Mouse (Mus musculus) G1E (cell line): ENCODE measurements at regions not wholly inside any gene's neighbourhood (a gene's known extent, or its start where the extent isn't known, plus 50 kb on each side); places are given as distances from the start of the nearest gene placed in this dataset.
"Not testable (repeated sequence)": the region's sequence is repeated elsewhere in the genome, so short reads cannot be mapped to it uniquely, and the experiment has no call there.

Experiments
- ATAC-seq: 2 replicates; pipeline ENCODE4 v1.8.0; 2016; ENCODE audit warnings: mild to moderate bottlenecking; ENCODE audit not compliant: insufficient number of reproducible peaks, poor library complexity, low FRiP score, severe bottlenecking; ENCODE audit errors: extremely low read depth
- DNase-seq: peaks from one replicate; pipeline ENCODE4 v3.0.0; 2012; ENCODE audit warnings: low spot score
- H3K27me3 ChIP-seq: 2 replicates; pipeline ENCODE4 v1.6.1; 2012; ENCODE audit warnings: mild to moderate bottlenecking, low read length, inconsistent platforms; ENCODE audit not compliant: insufficient read depth
- H3K36me3 ChIP-seq: replicated peaks from 2 replicates; pipeline ENCODE3; 2012; ENCODE audit warnings: mild to moderate bottlenecking, inconsistent platforms
- H3K4me1 ChIP-seq: 2 replicates; pipeline ENCODE4 v1.6.1; 2012; ENCODE audit warnings: low read depth, low read length, inconsistent platforms, mixed read lengths; ENCODE audit not compliant: insufficient read depth
- H3K4me3 ChIP-seq: 2 replicates; pipeline ENCODE4 v1.5.1; 2012; ENCODE audit warnings: low read depth, mild to moderate bottlenecking, inconsistent platforms, low read length, moderate library complexity, mixed read lengths
- H3K9me3 ChIP-seq: replicated peaks from 2 replicates; pipeline ENCODE4 v1.6.1; 2012; ENCODE audit warnings: inconsistent platforms
- CTCF ChIP-seq: IDR thresholded peaks from 2 replicates; pipeline ENCODE4 v1.5.1; 2012; ENCODE audit warnings: low read depth, low read length, inconsistent platforms, mixed read lengths
- GATA1 ChIP-seq: IDR thresholded peaks from 2 replicates; pipeline ENCODE4 v1.6.1; 2012; ENCODE audit warnings: borderline replicate concordance, low read length, inconsistent platforms, mixed read lengths
- GATA2 ChIP-seq: IDR thresholded peaks from 2 replicates; pipeline ENCODE4 v1.6.1; 2012; ENCODE audit warnings: low read depth, low read length, inconsistent platforms, borderline replicate concordance
- POLR2AphosphoS5 ChIP-seq: IDR thresholded peaks from 2 replicates; pipeline ENCODE4 v1.6.1; 2012; ENCODE audit warnings: low read depth, low read length, inconsistent platforms; ENCODE audit not compliant: insufficient replicate concordance
- TAL1 ChIP-seq: conservative IDR thresholded peaks from 2 replicates; pipeline ENCODE4 v1.6.1; 2012; ENCODE audit warnings: low read depth, low read length, inconsistent platforms, mixed read lengths

DNA sequence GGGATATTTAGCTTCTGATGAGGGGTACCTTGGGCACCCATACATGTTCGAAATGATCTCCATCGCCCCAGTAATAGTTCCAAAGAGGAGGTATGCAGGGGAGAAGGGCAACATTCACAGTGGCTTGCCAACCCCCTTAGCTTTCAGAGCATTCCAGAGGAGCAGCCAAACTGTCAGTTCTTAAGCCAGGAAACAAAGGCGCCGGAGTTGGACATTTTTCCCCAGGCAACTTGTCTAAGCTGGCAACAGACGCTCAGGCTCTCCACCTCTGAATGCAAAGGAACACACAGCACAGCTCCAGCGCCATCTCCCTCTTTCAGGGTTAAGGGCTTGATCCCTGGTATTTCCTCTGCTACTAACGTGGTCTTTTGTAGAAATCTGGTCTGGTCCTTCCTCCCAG, 169.2 kb upstream of the Kit start:
- ATAC-seq: no peak

DNA sequence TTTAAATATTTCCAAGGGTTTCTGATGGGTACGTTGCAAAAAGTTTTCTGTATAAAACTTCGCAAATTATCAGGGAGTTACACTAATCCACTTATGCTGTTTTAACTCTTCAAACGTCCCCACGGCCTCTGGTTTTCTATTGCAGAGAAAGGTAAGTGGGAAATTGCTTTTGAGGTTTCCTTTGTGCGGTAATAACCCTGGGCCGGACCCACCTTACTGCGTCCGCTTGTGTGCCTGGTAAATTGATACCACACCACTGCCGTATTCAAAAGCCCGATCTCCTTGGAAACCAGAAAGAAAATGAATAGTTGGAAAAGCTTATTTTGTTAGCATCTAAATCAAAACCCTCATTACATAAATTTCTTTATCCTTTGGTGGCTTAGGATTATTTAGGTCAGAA, 167.0 kb upstream of the Kit start:
- H3K4me1 ChIP-seq: peaks cover 24% of the 10 kb centered on the region
- DNase-seq (no peak), ATAC-seq (no peak)
- TF ChIP-seq POLR2AphosphoS5 (no peak), TAL1 (no peak), CTCF (no peak), GATA2 (no peak), GATA1 (no peak)
- peaks cover 4% of the 10 kb centered on the region; the same call in 1 of the 2 replicates for H3K27me3 ChIP-seq
- H3K36me3 ChIP-seq: no peaks in the 10 kb centered on the region
- no peak overlapping the region for H3K4me3 ChIP-seq
- H3K9me3 ChIP-seq: no peaks in the 10 kb centered on the region

More for the DNA sequence above, 169.2 kb upstream of the Kit start:
- TF ChIP-seq GATA2: no peak
- no peak for TF ChIP-seq GATA1
- TF ChIP-seq CTCF: no peak
- TF ChIP-seq TAL1: no peak
- TF ChIP-seq POLR2AphosphoS5: no peak
- Histone ChIP-seq H3K4me3 (no peak overlapping the region), H3K36me3 (no peaks in the 10 kb centered on the region), H3K4me1 (peaks cover 37% of the 10 kb centered on the region), H3K27me3 (peaks cover 4% of the 10 kb centered on the region; the same call in 1 of the 2 replicates), H3K9me3 (no peaks in the 10 kb centered on the region)
- no peak for DNase-seq

DNA sequence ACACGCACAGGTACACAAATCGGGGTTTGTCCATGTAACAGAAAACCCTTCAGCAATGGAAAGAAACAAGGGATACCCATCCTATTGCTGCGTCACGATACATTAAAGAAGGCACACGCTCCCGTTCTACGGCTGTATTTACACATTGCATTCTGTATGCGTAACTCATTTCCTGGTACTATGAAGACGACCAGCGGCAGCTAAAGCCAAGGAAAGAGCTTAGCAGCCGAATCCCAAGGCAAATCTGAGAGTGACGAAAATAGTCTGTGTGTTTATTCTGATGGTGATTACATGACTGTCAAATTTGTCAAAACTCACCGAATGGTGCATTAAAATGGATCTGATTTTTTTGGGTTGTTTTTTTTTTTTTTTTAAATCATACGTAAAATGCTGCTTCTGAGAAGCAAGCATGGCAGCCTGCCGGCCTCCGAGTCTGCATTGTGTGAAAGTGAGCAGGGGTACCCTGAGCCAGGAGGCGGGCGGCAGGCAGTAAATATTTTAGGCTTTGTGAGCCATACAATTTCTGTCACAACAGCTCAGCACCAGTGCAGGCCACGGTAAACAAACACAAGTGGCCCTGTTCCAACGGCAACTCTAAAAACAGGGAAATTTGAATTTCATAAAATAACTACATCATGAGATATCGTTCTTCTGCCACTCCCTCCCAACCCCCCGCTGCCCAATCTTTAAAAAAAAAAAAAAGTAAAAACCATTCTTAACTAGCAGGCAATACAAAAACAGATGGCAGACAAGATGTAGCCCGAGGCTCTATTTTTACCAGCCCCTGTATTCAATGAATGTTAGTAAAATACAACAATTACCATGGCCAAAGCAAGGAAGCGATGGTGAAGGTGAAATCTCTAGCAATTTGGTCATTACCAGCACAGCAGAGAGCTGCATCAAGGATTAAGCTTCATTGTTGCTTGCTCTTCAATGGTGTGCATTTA, 164.2 kb upstream of the Kit start:
- Histone ChIP-seq H3K4me1 (peaks cover 10% of the 10 kb centered on the region), H3K27me3 (no peaks in the 10 kb centered on the region), H3K4me3 (no peak overlapping the region), H3K9me3 (no peaks in the 10 kb centered on the region), H3K36me3 (no peaks in the 10 kb centered on the region)
- ATAC-seq (no peak), DNase-seq (no peak)
- TF ChIP-seq CTCF (no peak), TAL1 (no peak), GATA1 (no peak), GATA2 (no peak), POLR2AphosphoS5 (no peak)

DNA sequence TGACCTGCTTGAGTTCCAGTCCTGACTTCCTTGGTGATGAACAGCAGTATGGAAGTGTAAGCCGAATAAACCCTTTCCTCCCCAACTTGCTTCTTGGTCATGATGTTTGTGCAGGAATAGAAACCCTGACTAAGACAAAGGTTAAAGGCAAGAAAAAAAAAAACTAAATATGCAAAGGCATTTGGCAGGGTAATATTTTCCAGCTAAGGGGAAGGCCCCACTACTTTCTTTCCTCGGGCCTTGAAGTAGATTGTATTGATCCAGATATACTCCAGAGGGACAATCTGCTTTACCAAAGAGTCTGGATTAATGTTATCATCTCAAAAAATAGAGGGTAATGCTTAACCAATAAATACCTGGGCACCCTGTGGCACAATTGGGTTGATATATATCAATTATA, 155.4 kb upstream of the Kit start:
- peaks cover 16% of the 10 kb centered on the region for H3K4me1 ChIP-seq
- H3K9me3 ChIP-seq, H3K27me3 ChIP-seq, ATAC-seq, H3K4me3 ChIP-seq, H3K36me3 ChIP-seq, DNase-seq: not testable (repeated sequence)

DNA sequence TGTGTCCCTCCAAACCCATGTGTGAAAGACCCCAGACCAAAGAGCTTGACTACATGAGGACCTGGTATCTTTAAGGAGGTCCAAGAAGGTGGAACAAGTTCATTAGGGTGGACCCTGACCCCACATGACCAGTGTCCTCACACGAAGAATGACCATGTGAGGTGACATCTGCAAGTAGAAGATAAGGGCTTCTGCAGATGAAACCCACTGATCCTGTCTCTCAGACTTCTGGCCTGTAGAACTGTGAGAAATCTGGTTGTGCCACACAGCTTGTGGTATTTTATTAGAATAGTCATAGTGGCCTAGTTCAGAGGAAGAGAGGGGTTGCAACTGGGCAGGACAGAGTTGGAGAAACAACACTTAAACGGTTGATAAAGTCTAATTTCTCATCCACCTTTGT, 141.8 kb upstream of the Kit start:
- ATAC-seq (peak; percentile 73), DNase-seq (no peak)
- Histone ChIP-seq H3K36me3 (no peaks in the 10 kb centered on the region), H3K4me3 (no peak overlapping the region), H3K4me1 (peaks cover 54% of the 10 kb centered on the region), H3K27me3 (no peaks in the 10 kb centered on the region), H3K9me3 (0 out of 2 replicates have a peak, but pooled peaks cover 4% of the 10 kb centered on the region)
- TF ChIP-seq GATA1 (no peak), GATA2 (no peak), CTCF (no peak), TAL1 (peak; percentile 80), POLR2AphosphoS5 (no peak)

DNA sequence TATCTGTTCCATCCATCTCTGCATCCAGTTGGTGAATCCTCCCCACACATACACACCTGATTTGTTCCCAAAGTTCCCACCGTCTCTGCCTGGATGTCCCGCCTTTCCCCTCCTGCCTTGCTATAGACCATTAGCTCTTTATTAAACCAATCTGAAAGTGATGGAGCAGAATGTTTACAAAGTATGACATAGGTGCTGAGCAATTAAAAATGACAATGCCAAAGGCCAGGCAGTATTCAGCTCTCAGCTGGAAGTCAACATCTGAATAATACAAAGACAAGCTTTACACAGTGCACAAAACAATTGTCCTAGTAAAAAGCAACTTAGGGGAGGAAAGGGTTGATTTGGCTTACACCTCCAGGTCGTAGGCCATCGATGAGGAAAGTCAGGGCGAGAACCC, 136.8 kb upstream of the Kit start:
- no peak for ATAC-seq
- Histone ChIP-seq H3K27me3 (no peaks in the 10 kb centered on the region), H3K36me3 (no peaks in the 10 kb centered on the region)

More for the DNA sequence above, 136.8 kb upstream of the Kit start:
- no peak for DNase-seq
- Histone ChIP-seq H3K9me3 (0 out of 2 replicates have a peak, but pooled peaks cover 4% of the 10 kb centered on the region), H3K4me1 (peaks cover 38% of the 10 kb centered on the region), H3K4me3 (no peak overlapping the region)
- TF ChIP-seq TAL1 (no peak), POLR2AphosphoS5 (no peak), CTCF (no peak), GATA1 (no peak), GATA2 (no peak)
